Mouse (Mus musculus): ENCODE measurements at regions not wholly inside any gene's neighbourhood (a gene's known extent, or its start where the extent isn't known, plus 50 kb on each side); places are given as distances from the start of the nearest gene placed in this dataset.

DNA sequence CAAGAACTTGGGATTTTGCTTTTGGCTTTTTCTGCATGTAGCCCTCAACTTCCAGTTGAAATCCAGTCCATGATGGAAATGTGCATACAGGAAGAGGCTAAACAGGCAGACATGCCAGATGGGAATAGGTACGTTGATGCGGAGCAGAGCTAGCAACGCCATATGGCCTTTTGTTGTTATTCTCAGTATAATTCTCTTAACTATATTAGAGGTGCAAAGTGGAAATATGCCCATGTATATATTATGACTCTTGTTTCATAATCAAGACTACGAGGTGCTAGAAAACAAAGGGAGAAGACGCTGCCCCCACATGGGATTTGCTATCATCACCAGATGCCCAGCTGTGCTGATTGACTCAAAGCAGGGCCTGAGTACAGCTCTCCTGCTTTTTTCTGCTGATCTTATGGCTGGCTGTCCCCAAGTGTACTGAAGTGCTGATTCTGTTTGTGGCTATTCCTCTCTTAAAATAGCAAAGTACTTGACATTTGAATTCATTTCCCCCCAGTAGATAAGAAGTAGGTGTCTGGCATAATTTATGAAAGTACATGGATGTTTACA, 159.7 kb upstream of the Tmtc4 start:
- no peak overlapping the region for H3K4me3 ChIP-seq
- 56% methylated on average over 5 of the region's 5 CpGs for WGBS
- H3K4me2 ChIP-seq = no peak overlapping the region
- no peaks in the 10 kb centered on the region for H3K9me3 ChIP-seq
- H3K27ac ChIP-seq = no peak overlapping the region
- no peak overlapping the region for H3K9ac ChIP-seq
- H3K4me1 ChIP-seq = no peaks in the 10 kb centered on the region
- H3K27me3 ChIP-seq = no peaks in the 10 kb centered on the region
- no peaks in the 10 kb centered on the region for H3K36me3 ChIP-seq
- no peak for ATAC-seq (ENCODE audit: borderline replicate concordance, extremely low read depth, low FRiP score, low TSS enrichment)

DNA sequence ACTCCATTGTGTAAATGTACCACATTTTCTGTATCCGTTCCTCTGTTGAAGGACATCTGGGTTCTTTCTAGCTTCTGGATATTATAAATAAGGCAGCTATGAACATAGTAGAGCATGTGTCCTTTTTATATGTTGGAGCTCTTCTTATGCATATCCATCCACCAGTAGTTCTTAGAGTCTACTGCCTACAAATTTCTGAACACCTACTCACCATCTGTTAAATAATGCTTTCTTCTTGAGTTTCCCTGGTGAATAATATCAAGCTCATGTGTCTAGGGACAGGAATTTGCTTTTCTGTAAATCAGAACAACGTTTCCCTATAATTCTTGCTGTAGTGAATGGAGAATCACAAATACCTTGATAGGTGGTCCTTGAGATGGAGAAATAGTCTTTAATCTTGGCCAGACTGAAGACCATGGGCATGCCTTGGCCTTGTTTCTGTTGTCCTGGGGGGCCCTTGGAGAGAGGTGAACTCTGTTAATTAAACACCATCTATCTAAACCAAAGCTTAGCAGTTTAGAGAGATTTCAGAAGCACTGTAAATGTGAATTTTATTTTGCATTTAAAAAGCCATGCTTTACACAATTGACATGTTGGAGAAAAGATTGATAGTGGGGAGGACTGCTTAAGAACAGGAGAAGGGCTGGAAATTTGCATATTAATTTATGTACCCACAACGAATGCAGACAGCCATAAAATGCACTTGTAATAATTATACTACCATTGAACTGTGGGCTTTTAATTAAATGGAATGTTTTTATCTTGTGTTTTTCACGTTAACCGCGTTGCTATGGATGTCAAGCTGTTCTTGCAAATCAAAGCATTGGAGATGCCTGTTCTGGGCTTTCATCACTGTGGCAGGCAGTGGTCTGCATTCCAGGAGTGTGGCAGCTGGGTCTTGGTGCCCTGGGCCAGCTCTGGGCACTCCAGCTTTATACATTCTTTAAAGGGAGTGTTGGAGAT, 155.2 kb upstream of the Tmtc4 start:
- no peaks in the 10 kb centered on the region for H3K36me3 ChIP-seq
- no peak for ATAC-seq (ENCODE audit: borderline replicate concordance, extremely low read depth, low FRiP score, low TSS enrichment)
- WGBS = 69% methylated on average over 6 of the region's 6 CpGs

DNA sequence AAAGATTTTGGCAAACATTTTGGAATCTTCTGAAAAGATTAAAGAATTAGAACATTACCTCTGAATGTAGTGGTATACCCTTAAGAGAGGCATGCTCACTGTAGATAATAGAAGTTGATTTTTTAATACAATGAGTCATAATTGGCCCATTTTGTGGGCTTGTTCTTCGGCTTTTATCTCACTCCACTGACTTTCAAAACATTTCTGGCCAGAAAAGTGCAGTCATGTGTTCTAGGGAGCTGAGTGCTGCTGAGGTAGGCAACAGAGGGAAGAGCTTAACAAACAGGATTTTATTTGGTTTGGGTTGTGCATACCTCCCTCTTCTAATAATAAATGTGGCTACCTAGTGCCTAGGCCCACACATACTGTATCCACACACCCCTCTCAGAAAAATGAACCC, 150.1 kb upstream of the Tmtc4 start:
- Histone ChIP-seq H3K4me3 (no peak overlapping the region), H3K27ac (no peak overlapping the region), H3K27me3 (no peaks in the 10 kb centered on the region), H3K4me1 (no peaks in the 10 kb centered on the region), H3K36me3 (no peaks in the 10 kb centered on the region), H3K9me3 (no peaks in the 10 kb centered on the region), H3K4me2 (no peak overlapping the region), H3K9ac (no peak overlapping the region)
- WGBS = 42% methylated on average over 1 of the region's 1 CpGs
- ATAC-seq (ENCODE audit: borderline replicate concordance, extremely low read depth, low FRiP score, low TSS enrichment) = no peak

More for the DNA sequence above, 155.2 kb upstream of the Tmtc4 start:
- no peaks in the 10 kb centered on the region for H3K9me3 ChIP-seq
- no peak overlapping the region for H3K4me3 ChIP-seq
- H3K4me1 ChIP-seq = no peaks in the 10 kb centered on the region
- no peak overlapping the region for H3K9ac ChIP-seq
- H3K27me3 ChIP-seq = no peaks in the 10 kb centered on the region
- H3K4me2 ChIP-seq = no peak overlapping the region
- H3K27ac ChIP-seq = no peak overlapping the region

DNA sequence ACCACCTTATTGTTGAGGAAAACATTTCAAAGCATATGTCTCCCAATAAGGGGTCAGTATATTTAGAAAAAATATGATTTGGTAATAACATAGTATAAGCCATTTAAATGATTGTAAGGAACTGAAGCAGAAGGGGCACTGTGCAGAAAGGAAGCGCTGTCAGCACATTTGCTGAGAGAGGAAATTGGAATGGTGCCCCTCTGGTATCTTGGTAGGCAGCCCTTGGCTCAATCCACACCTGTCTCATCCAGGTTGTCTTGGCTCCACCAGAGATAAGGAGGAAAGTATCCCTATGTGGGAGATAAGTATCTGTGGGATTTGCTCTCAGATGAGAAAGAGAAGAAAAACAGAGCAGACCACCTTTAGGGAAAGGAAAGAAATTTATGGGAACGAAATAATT, 136.5 kb upstream of the Tmtc4 start:
- ATAC-seq (ENCODE audit: borderline replicate concordance, extremely low read depth, low FRiP score, low TSS enrichment) = no peak

DNA sequence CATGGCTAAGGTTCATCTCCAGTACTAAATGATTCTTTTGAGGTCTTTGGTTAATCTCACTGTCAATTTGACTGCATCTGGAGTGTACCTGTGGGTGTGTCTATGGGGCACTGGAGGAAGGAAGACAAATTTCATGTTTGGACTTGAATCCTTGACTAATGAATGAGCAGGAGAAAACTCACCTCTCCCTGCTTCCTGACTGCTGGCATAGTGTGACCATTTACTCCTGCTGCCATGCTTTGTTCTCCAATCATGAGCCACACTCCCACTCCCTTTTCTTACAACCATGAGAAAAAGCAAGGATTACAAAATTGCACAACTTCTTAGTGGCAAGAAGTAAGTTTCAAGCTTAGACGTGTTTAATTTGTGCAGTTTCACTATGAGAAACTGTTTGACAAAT, 132.5 kb upstream of the Tmtc4 start:
- 52% methylated on average over 1 of the region's 1 CpGs for WGBS
- ATAC-seq (ENCODE audit: borderline replicate concordance, extremely low read depth, low FRiP score, low TSS enrichment) = no peak

More for the DNA sequence above, 136.5 kb upstream of the Tmtc4 start:
- WGBS = 79% methylated on average over 2 of the region's 2 CpGs
- no peak overlapping the region for H3K4me3 ChIP-seq
- H3K27me3 ChIP-seq = no peaks in the 10 kb centered on the region
- no peaks in the 10 kb centered on the region for H3K9me3 ChIP-seq
- no peak overlapping the region for H3K27ac ChIP-seq
- no peak overlapping the region for H3K4me2 ChIP-seq
- H3K9ac ChIP-seq = no peak overlapping the region
- H3K4me1 ChIP-seq = no peaks in the 10 kb centered on the region
- no peaks in the 10 kb centered on the region for H3K36me3 ChIP-seq

DNA sequence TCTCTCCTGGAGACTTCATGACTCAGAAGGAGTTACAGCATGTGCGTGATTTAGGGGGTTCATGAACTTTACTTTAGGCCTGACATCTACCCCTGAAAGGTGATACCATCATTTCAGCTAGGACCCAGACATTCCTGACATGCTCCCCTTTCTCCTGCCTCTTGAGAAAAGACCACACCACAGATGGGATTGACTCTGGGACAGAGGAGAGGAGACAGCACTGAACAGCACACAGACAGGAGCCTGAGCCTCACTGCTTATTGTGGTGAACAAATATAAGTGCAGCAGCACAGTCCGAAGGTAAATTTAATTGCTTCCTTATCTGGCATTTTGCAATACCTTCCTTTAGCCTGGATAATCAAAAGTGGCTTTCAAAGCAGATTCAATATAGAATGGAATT, 126.7 kb upstream of the Tmtc4 start:
- ATAC-seq (ENCODE audit: borderline replicate concordance, extremely low read depth, low FRiP score, low TSS enrichment) = no peak
- Histone ChIP-seq H3K4me3 (no peak overlapping the region), H3K27ac (no peak overlapping the region), H3K36me3 (no peaks in the 10 kb centered on the region), H3K9ac (no peak overlapping the region), H3K27me3 (no peaks in the 10 kb centered on the region), H3K4me1 (no peaks in the 10 kb centered on the region), H3K9me3 (no peaks in the 10 kb centered on the region), H3K4me2 (no peak overlapping the region)
- WGBS = 42% methylated on average over 2 of the region's 2 CpGs

More for the DNA sequence above, 132.5 kb upstream of the Tmtc4 start:
- no peak overlapping the region for H3K4me2 ChIP-seq
- H3K36me3 ChIP-seq = no peaks in the 10 kb centered on the region
- H3K4me3 ChIP-seq = no peak overlapping the region
- H3K27me3 ChIP-seq = no peaks in the 10 kb centered on the region
- H3K9me3 ChIP-seq = no peaks in the 10 kb centered on the region
- H3K4me1 ChIP-seq = no peaks in the 10 kb centered on the region
- H3K27ac ChIP-seq = no peak overlapping the region
- H3K9ac ChIP-seq = no peak overlapping the region

DNA sequence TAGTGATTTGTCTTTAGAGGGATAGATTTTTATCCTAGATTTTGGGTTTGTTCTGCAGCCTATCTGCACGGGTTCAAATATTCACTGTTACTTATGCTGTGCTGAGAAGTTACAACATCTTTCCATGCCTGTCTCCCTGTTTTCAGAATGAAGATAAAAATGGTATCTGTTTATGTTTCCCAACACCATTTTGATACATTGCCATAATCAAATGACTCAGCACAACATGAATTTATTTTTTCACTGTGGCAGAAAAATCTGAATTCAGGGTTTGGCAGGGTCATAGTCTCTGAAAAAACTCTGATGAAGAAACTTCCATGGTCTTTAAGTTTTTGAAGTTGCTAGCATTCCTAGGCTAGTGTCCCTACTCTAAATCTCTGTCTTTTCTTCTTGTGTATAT, 116.5 kb upstream of the Tmtc4 start:
- Histone ChIP-seq H3K4me3 (no peak overlapping the region), H3K4me2 (no peak overlapping the region), H3K9ac (no peak overlapping the region), H3K27ac (no peak overlapping the region), H3K27me3 (no peaks in the 10 kb centered on the region), H3K36me3 (no peaks in the 10 kb centered on the region), H3K9me3 (no peaks in the 10 kb centered on the region), H3K4me1 (no peaks in the 10 kb centered on the region)
- 78% methylated on average over 1 of the region's 1 CpGs for WGBS
- ATAC-seq (ENCODE audit: borderline replicate concordance, extremely low read depth, low FRiP score, low TSS enrichment) = no peak

DNA sequence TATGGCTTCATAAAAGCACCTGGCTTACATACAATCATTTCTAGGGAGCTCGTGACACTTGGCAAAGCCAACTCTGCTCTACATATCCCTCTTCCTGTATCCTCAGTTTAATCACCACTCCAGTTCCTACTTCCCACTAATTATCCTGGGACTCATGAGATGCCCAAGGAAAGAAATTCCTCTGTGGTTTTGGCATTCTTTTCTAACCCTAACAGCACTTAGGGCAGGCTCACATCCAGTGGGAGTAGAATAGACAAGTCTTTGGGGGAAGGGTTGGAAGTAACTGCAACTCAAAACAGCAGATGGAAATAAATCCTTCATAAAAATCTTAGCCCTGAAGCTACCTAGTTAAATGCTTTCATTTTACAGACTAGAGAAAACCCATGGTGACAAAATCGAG, 112.3 kb upstream of the Tmtc4 start:
- Histone ChIP-seq H3K36me3 (no peaks in the 10 kb centered on the region), H3K27me3 (no peaks in the 10 kb centered on the region), H3K4me3 (no peak overlapping the region), H3K4me2 (no peak overlapping the region), H3K4me1 (no peaks in the 10 kb centered on the region), H3K9me3 (no peaks in the 10 kb centered on the region), H3K27ac (no peak overlapping the region), H3K9ac (no peak overlapping the region)
- WGBS = 85% methylated on average over 2 of the region's 2 CpGs
- no peak for ATAC-seq (ENCODE audit: borderline replicate concordance, extremely low read depth, low FRiP score, low TSS enrichment)

DNA sequence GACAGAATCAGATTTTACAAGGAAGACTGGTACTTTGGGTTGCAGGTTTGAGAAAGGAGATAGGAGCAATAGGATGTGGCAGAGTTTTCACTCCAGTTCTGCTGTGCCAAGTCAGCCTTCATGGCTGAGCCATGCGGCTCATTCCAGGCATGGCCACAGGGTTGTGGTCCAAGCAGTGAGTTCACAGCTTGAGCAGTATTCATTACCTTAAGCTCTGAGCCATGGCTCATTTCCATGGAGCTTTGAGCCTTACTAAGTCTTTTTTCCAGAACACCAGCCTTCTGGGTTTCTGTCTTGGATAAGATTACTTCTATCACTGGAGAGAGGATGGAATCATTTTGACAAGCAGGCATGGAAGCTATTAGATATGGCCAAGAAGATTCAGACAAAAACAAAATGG, 98.2 kb upstream of the Tmtc4 start:
- 94% methylated on average over 1 of the region's 1 CpGs for WGBS
- Histone ChIP-seq H3K9me3 (no peaks in the 10 kb centered on the region), H3K9ac (no peak overlapping the region), H3K27ac (no peak overlapping the region), H3K4me1 (no peaks in the 10 kb centered on the region), H3K4me2 (no peak overlapping the region), H3K36me3 (no peaks in the 10 kb centered on the region), H3K4me3 (no peak overlapping the region), H3K27me3 (no peaks in the 10 kb centered on the region)
- no peak for ATAC-seq (ENCODE audit: borderline replicate concordance, extremely low read depth, low FRiP score, low TSS enrichment)

DNA sequence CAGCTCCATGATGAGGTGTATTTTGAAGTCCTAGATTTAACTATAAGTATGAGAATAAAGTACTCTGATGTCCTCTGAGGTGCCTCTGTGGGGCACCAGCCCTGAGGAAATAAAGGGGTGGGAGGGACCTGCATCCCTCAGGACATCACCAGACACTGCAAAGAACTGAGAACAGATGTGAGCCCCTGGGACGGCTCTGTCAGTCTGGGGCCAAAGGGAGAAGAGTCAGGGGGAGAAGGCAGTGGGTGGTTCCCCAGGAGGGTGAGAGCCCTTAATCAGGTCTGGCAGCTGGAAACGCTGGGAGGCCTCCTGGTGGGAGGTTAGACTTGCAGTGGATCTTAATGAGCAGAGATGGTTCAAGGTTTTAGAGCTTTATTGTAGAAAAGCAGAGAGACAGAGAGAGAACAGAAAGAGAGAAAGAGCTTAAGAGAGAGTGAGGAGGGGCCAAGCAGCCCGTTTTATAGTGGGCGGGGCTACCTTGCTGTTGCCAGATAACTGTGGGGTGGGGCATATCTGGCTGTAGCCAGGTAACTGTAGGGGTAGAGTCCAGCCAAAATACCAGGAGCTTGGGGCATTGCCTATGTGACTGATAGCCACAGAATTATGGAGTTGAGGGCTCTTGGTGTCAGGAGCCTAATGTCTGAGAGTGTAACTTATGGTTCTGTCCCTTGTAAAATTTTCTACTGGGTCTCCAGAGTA, 97.3 kb upstream of the Tmtc4 start:
- H3K9me3 ChIP-seq = no peaks in the 10 kb centered on the region
- WGBS = 34% methylated on average over 4 of the region's 4 CpGs
- no peak overlapping the region for H3K9ac ChIP-seq
- H3K4me3 ChIP-seq = no peak overlapping the region
- ATAC-seq (ENCODE audit: borderline replicate concordance, extremely low read depth, low FRiP score, low TSS enrichment) = no peak
- no peaks in the 10 kb centered on the region for H3K4me1 ChIP-seq
- no peaks in the 10 kb centered on the region for H3K36me3 ChIP-seq
- H3K27ac ChIP-seq = no peak overlapping the region
- H3K27me3 ChIP-seq = no peaks in the 10 kb centered on the region
- no peak overlapping the region for H3K4me2 ChIP-seq

DNA sequence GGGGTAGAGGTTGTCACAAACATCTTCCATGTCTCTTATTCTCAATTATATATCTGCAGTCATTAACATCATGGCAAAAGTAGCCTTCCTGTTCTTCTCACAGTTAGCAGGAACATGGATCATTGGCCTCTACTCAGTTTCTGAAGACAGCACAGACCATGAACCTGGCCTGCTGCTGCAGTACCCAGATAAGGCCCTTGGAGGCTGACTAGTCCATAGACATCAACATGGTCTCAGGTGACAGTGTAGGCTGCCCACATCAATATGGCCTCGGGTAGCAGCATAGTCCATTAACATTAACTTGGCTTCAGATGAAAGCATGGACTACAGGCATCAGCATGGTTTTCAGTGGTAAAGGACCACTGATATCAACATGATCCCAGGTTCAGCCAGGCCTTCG, 95.9 kb upstream of the Tmtc4 start:
- Histone ChIP-seq H3K9me3 (no peaks in the 10 kb centered on the region), H3K9ac (no peak overlapping the region), H3K4me1 (no peaks in the 10 kb centered on the region), H3K4me3 (no peak overlapping the region), H3K4me2 (no peak overlapping the region), H3K36me3 (no peaks in the 10 kb centered on the region), H3K27me3 (no peaks in the 10 kb centered on the region), H3K27ac (no peak overlapping the region)
- no peak for ATAC-seq (ENCODE audit: borderline replicate concordance, extremely low read depth, low FRiP score, low TSS enrichment)
- 78% methylated on average over 2 of the region's 2 CpGs for WGBS

DNA sequence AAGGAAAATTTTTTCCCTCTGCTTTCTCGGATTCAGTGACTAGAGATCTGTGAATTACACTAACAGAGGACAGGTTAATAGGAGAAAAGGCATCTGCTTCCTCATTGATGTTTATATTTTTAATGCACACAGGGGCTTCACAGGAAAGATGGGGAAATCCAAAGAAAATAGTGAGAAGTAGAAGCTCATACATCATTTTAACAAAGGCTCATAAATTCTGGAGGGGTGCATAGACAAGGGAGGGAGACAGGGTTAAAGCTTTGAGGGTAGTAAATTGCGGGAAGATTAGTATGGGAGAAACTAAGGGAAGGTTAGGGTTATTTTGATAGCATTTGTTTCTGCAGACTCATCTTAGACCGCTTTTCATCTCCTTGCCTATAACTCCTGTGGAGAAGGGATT, 95.0 kb upstream of the Tmtc4 start:
- Histone ChIP-seq H3K36me3 (no peaks in the 10 kb centered on the region), H3K9ac (no peak overlapping the region), H3K27ac (no peak overlapping the region), H3K4me2 (no peak overlapping the region), H3K4me1 (no peaks in the 10 kb centered on the region), H3K4me3 (no peak overlapping the region), H3K9me3 (no peaks in the 10 kb centered on the region), H3K27me3 (no peaks in the 10 kb centered on the region)
- 67% methylated on average over 3 of the region's 3 CpGs for WGBS
- ATAC-seq (ENCODE audit: borderline replicate concordance, extremely low read depth, low FRiP score, low TSS enrichment) = no peak

Data from lung, embryonic 15.5 days (tissue).